Mouse (Mus musculus) intestine, postnatal 0 days (tissue): Measurements from ENCODE around the gene Usp7. TPM values are rescaled to one million over a fixed set of nuclear protein-coding genes. Genes with fewer than 3 reads are reported as not detected.

Experiments used
- ATAC-seq: fragments of 200-750 bp; cut with Nextera tagmentation; 2 replicates; pipeline ENCODE4 v1.8.0; 2017; ENCODE audit warnings: mild to moderate bottlenecking, moderate TSS enrichment, moderate library complexity
- H3K27ac ChIP-seq: fragments of 300-500 bp; sonication (generic); 2 replicates; pipeline ENCODE4 v1.5.1; 2014; ENCODE audit warnings: mild to moderate bottlenecking, low read depth, low read length, moderate library complexity
- H3K27me3 ChIP-seq: fragments of 300-500 bp; sonication (generic); replicated peaks from 2 replicates; pipeline ENCODE4 v1.6.1; 2014; ENCODE audit warnings: low read length, mixed read lengths; ENCODE audit not compliant: control insufficient read depth, insufficient read depth
- H3K36me3 ChIP-seq: fragments of 300-500 bp; sonication (generic); 2 replicates; pipeline ENCODE4 v1.6.1; 2014; ENCODE audit warnings: mild to moderate bottlenecking, moderate library complexity; ENCODE audit not compliant: control insufficient read depth, insufficient read depth
- H3K4me1 ChIP-seq: fragments of 300-500 bp; sonication (generic); replicated peaks from 2 replicates; pipeline ENCODE4 v1.6.1; 2014; ENCODE audit warnings: antibody characterized with exemption, low read length, mixed read lengths; ENCODE audit not compliant: control insufficient read depth, insufficient read depth
- H3K4me2 ChIP-seq: fragments of 300-500 bp; sonication (generic); replicated peaks from 2 replicates; pipeline ENCODE4 v1.6.1; 2014; ENCODE audit warnings: low read depth, mild to moderate bottlenecking, moderate library complexity
- H3K4me3 ChIP-seq: fragments of 300-500 bp; sonication (generic); 2 replicates; pipeline ENCODE4 v1.5.1; 2014; ENCODE audit warnings: low read depth, low read length
- H3K9ac ChIP-seq: fragments of 300-500 bp; sonication (generic); 2 replicates; pipeline ENCODE4 v1.6.1; 2014; ENCODE audit warnings: mild to moderate bottlenecking, low read depth, low read length
- H3K9me3 ChIP-seq: fragments of 300-500 bp; sonication (generic); 2 replicates; pipeline ENCODE4 v1.6.1; 2016; ENCODE audit warnings: mixed run types; ENCODE audit not compliant: control insufficient read depth
- CTCF ChIP-seq: sonication (generic); IDR thresholded peaks from 2 replicates; pipeline ENCODE4 v1.5.1; 2016; ENCODE audit warnings: low read depth, mild to moderate bottlenecking, control low read depth, antibody characterized with exemption, moderate library complexity
- WGBS: fragments of 180-500 bp; shearing (Covaris S2); extraction: QIAGEN DNeasy Blood & Tissue Kit; methylation state at CpG from one replicate; pipeline ENCODE4 v1.1.7; 2014; 5-methylcytosine and 5-hydroxymethylcytosine counted together
- polyA plus RNA-seq: library from polyadenylated mRNA; unstranded; fragments of >200 nt; fragmentation: Nextera tagmentation; extraction: Ambion mirVana; gene quantifications from 2 replicates; pipeline ENCODE4 v1.2.1, GENCODE M21; 2015

Usp7 gene
- polyA plus RNA-seq, 1 experiment from 2014 or later, result 16.3 TPM

- Histone ChIP-seq H3K27me3 (no peaks in the 10 kb centered on the region), H3K4me3 (no peak overlapping the region), H3K4me2 (no peak overlapping the region), H3K4me1 (no peaks in the 10 kb centered on the region), H3K9me3 (no peaks in the 10 kb centered on the region), H3K27ac (no peak overlapping the region), H3K9ac (no peak overlapping the region), H3K36me3 (no peaks in the 10 kb centered on the region)
- no peak for TF ChIP-seq CTCF
- no peak for ATAC-seq
- whole genome bisulfite sequencing, result 80% methylated on average over 4 of the region's 4 CpGs
Observed at GRCm38 (mm10) chr16:8790886-8791285, 1.2 kb downstream of the Usp7 start.

GRCm38 (mm10) chr16:8784753-8785152 is 7.4 kb downstream of the Usp7 start:
- Histone ChIP-seq H3K4me2 (no peak overlapping the region), H3K36me3 (no peaks in the 10 kb centered on the region), H3K4me1 (no peaks in the 10 kb centered on the region), H3K9ac (no peak overlapping the region), H3K27ac (no peak overlapping the region), H3K27me3 (no peaks in the 10 kb centered on the region), H3K9me3 (no peaks in the 10 kb centered on the region), H3K4me3 (no peak overlapping the region)
- no peak for TF ChIP-seq CTCF
- 47% methylated on average over 3 of the region's 3 CpGs for WGBS
- no peak for ATAC-seq

DNA sequence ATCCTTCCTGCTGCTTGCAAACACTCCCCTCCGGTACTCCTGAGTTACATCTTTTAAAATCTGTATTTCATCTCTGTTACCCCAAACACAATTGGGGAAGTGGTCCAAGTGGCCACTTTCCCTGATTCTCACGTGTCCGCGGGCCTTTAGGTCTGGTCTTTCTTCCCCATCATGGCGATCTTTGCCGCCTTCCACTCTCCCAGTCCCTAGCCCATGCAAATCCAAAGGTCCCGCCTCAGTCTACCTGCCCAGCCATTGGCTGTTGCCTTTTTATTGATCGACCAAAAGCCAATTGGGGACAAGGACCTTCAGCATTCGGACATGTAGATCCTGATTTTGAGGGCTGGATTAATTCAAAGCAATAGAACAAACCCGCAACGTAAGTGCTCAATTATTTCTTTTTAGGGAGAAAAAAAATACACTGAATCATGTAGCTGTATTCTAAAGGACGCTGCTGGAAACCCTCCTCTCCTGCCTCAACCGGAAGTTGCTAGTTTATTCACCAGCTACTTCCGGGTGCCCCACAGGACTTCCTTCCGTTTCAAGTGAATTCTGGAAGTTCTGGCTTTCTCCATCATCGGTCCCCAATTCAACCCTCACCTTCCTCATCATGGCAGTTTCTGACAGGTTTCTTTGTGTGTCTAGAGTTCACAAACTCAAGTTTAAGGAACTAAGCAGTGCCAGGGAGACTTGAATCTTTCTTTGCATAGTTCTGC is 8.8 kb downstream of the Usp7 start:
- ATAC-seq, result no peak
- Histone ChIP-seq H3K36me3 (no peaks in the 10 kb centered on the region), H3K27me3 (no peaks in the 10 kb centered on the region), H3K4me1 (no peaks in the 10 kb centered on the region), H3K4me3 (no peak overlapping the region), H3K9me3 (no peaks in the 10 kb centered on the region), H3K4me2 (no peak overlapping the region), H3K27ac (no peak overlapping the region), H3K9ac (no peak overlapping the region)
- no peak for TF ChIP-seq CTCF
- WGBS, result 76% methylated on average over 16 of the region's 16 CpGs

DNA sequence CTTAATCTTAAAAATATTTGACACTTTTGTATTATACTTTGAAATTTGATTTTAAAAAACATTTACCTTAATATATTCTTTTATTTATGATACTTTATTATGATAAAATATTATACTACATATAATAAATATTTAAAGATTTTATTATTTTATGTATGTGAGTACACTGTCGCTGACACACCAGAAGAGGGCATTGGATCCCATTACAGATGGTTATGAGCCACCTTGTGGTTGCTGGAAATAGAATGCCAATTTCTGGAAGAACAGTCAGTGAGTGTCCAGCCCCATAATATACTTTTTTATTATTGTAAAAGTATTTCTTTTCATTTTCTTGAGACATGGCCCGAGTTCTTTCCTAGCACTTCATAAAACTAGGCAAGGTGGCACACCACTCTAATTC is 10.4 kb downstream of the Usp7 start:
- TF ChIP-seq CTCF, result no peak
- Histone ChIP-seq H3K9me3 (no peaks in the 10 kb centered on the region), H3K27me3 (no peaks in the 10 kb centered on the region), H3K36me3 (no peaks in the 10 kb centered on the region), H3K4me3 (no peak overlapping the region), H3K4me1 (no peaks in the 10 kb centered on the region), H3K4me2 (no peak overlapping the region), H3K9ac (no peak overlapping the region), H3K27ac (no peak overlapping the region)
- no peak for ATAC-seq
- 89% methylated on average over 2 of the region's 2 CpGs for WGBS

GRCm38 (mm10) chr16:8781191-8781590 is 10.9 kb downstream of the Usp7 start:
- Histone ChIP-seq H3K9ac (no peak overlapping the region), H3K4me3 (no peak overlapping the region), H3K27ac (no peak overlapping the region), H3K9me3 (no peaks in the 10 kb centered on the region), H3K4me2 (no peak overlapping the region), H3K27me3 (no peaks in the 10 kb centered on the region), H3K4me1 (no peaks in the 10 kb centered on the region), H3K36me3 (no peaks in the 10 kb centered on the region)
- 58% methylated on average over 6 of the region's 6 CpGs for WGBS
- no peak for TF ChIP-seq CTCF
- no peak for ATAC-seq

DNA sequence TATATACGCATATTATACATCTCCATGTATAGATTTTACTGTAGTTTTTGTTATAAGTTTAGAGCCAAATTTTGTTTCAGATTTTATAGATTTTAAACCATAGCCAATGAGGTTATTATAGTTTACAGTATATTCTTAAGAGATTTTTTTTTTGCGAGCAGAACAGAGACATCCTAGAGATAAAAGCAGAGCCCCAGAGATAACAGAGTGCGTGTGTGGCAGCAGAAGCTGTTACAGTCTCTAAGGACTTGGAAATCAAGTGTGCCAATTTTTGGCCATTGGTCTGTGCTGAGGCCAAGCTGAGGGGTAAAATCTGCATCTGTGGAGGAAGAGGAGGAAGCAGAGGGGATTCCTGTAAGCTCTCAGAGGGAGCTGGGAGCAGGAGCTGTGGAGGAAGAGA is 11.9 kb downstream of the Usp7 start:
- no peak for TF ChIP-seq CTCF
- no peak overlapping the region for H3K27ac ChIP-seq
- WGBS, result 63% methylated on average over 3 of the region's 3 CpGs
- no peak for ATAC-seq
- H3K36me3 ChIP-seq, result no peaks in the 10 kb centered on the region
- no peak overlapping the region for H3K4me2 ChIP-seq
- H3K4me3 ChIP-seq, result no peak overlapping the region
- H3K4me1 ChIP-seq, result no peaks in the 10 kb centered on the region
- no peak overlapping the region for H3K9ac ChIP-seq
- no peaks in the 10 kb centered on the region for H3K9me3 ChIP-seq
- no peaks in the 10 kb centered on the region for H3K27me3 ChIP-seq

DNA sequence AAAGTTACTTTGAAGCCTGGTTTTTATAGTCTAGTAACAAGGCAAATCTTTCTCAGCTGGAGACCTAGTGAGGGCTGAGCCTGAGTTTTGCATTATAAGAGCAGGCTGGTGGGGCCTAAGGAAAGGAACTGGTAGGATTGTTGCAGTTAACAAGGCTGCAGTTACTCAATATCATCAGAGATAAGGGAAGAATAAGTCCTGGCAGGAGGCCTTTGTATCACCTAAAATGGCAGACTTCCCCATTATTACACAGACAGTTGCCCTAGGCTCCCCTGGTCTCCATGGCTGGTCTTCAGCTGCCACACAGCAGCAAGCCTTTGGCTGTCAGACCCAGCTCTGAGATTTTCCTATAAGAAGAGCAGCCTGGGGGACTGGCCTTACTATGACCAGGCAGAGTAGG is 13.4 kb downstream of the Usp7 start:
- no peak for TF ChIP-seq CTCF

More for the DNA sequence above, 13.4 kb downstream of the Usp7 start:
- Histone ChIP-seq H3K4me2 (no peak overlapping the region), H3K36me3 (no peaks in the 10 kb centered on the region), H3K9me3 (no peaks in the 10 kb centered on the region), H3K9ac (no peak overlapping the region), H3K4me3 (no peak overlapping the region), H3K4me1 (no peaks in the 10 kb centered on the region), H3K27ac (no peak overlapping the region), H3K27me3 (no peaks in the 10 kb centered on the region)
- ATAC-seq, result no peak
